ENCODE assay signal across 26 mouse cellular contexts in the genomic region with DNA sequence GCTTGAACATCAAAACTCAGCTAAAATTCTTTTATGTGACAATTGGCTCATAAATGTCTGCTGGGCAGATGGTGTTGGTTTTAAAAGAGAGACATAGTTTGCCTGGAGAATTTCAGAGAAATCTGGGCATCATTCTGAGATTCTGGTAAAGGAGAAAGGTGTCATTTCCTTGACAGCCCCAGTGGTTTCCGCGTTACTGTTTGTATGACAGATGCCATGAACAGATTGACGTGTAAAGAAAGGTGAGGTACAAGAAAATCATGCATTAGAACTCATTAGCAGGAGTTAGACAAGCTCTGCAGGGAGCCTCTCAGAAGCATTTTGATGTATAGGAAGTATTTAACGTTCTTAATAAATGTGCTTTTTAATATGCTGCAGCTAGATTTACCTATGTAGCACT.
DNase-seq lines count a peak whose midpoint lies in the region; ATAC-seq and TF ChIP-seq lines count a peak whose summit lies in the region.
"Had no signal": no experiment of that assay in that cellular context is flagged by ENCODE, and none has a peak within 500 bp of the region (broad histone marks: within the 10 kb centered on the region; RNA-seq: fewer than 3 reads in every experiment).

No protein-coding gene starts in this region.

- DNase-seq in forebrain, embryonic 10.5 days (ENCODE audit: extremely low spot score, low spot score) = no peak
- DNase-seq in hindbrain, postnatal 0 days (ENCODE audit: low spot score) = peak; percentile 1
- DNase-seq in brain, adult 2 months (ENCODE audit: low read depth, low spot score) = peak; percentile 23
- DNase-seq in embryo, embryonic 10.5 days (ENCODE audit: low spot score) = no peak
- DNase-seq: adrenal gland, adult 8-10 months; adrenal gland, postnatal 25 days; cerebellum, adult 18-20 months; cerebellum, adult 9-10 months; cerebellum, postnatal 14 days; gastrocnemius, postnatal 10 days; gastrocnemius, postnatal 36 days; heart, adult 2 months; heart, postnatal 14 days; heart, postnatal 4 days; kidney, adult 18-20 months had no signal

- no peak for TF ChIP-seq CTCF in hindbrain, postnatal 0 days (IDR thresholded peaks at IDR 0.05; ENCODE audit: low read depth)

- no peaks in the 10 kb centered on the region for H3K36me3 ChIP-seq in forebrain, embryonic 13.5 days (ENCODE audit: poor library complexity, severe bottlenecking)
- no peaks in the 10 kb centered on the region for H3K36me3 ChIP-seq in forebrain, embryonic 10.5 days (replicated peaks)
- H3K36me3 ChIP-seq in hindbrain, postnatal 0 days (ENCODE audit: insufficient read depth, low read length) = no peaks in the 10 kb centered on the region
- no peaks in the 10 kb centered on the region for H3K36me3 ChIP-seq in hindbrain, embryonic 13.5 days
- H3K36me3 ChIP-seq in forebrain, embryonic 16.5 days (ENCODE audit: control insufficient read depth, insufficient read depth) = no peaks in the 10 kb centered on the region
- H3K36me3 ChIP-seq: embryonic facial prominence, embryonic 12.5 days; embryonic facial prominence, embryonic 15.5 days; heart, embryonic 10.5 days; heart, embryonic 13.5 days; hindbrain, embryonic 15.5 days had no signal

- H3K9ac ChIP-seq in forebrain, embryonic 13.5 days = no peak overlapping the region
- H3K9ac ChIP-seq in hindbrain, postnatal 0 days (replicated peaks; ENCODE audit: low read length) = no peak overlapping the region
- no peak overlapping the region for H3K9ac ChIP-seq in hindbrain, embryonic 13.5 days
- no peak overlapping the region for H3K9ac ChIP-seq in forebrain, embryonic 16.5 days (replicated peaks; ENCODE audit: low read depth, low read length)
- H3K9ac ChIP-seq: embryonic facial prominence, embryonic 12.5 days; embryonic facial prominence, embryonic 15.5 days; heart, embryonic 13.5 days; hindbrain, embryonic 15.5 days had no signal

- no peaks in the 10 kb centered on the region for H3K4me1 ChIP-seq in forebrain, embryonic 13.5 days
- H3K4me1 ChIP-seq in forebrain, embryonic 10.5 days = no peaks in the 10 kb centered on the region
- H3K4me1 ChIP-seq in hindbrain, postnatal 0 days (ENCODE audit: insufficient read depth, low read length) = no peaks in the 10 kb centered on the region
- H3K4me1 ChIP-seq in hindbrain, embryonic 13.5 days (replicated peaks) = no peaks in the 10 kb centered on the region
- no peaks in the 10 kb centered on the region for H3K4me1 ChIP-seq in forebrain, embryonic 16.5 days (replicated peaks; ENCODE audit: control insufficient read depth, insufficient read depth, low read length)
- H3K4me1 ChIP-seq: embryonic facial prominence, embryonic 12.5 days; embryonic facial prominence, embryonic 15.5 days; heart, embryonic 10.5 days; heart, embryonic 13.5 days; hindbrain, embryonic 15.5 days had no signal

- no peaks in the 10 kb centered on the region for H3K27me3 ChIP-seq in forebrain, embryonic 13.5 days
- no peaks in the 10 kb centered on the region for H3K27me3 ChIP-seq in forebrain, embryonic 10.5 days (ENCODE audit: poor library complexity, severe bottlenecking)
- no peaks in the 10 kb centered on the region for H3K27me3 ChIP-seq in hindbrain, postnatal 0 days (ENCODE audit: insufficient read depth, low read length)
- H3K27me3 ChIP-seq in hindbrain, embryonic 13.5 days = no peaks in the 10 kb centered on the region
- no peaks in the 10 kb centered on the region for H3K27me3 ChIP-seq in forebrain, embryonic 16.5 days (replicated peaks; ENCODE audit: control insufficient read depth, insufficient read depth, low read length)
- H3K27me3 ChIP-seq: embryonic facial prominence, embryonic 12.5 days; embryonic facial prominence, embryonic 15.5 days; heart, embryonic 13.5 days; hindbrain, embryonic 15.5 days had no signal

- H3K4me2 ChIP-seq in forebrain, embryonic 13.5 days = no peak overlapping the region
- H3K4me2 ChIP-seq in hindbrain, postnatal 0 days (ENCODE audit: low read depth, low read length) = no peak overlapping the region
- no peak overlapping the region for H3K4me2 ChIP-seq in hindbrain, embryonic 13.5 days
- no peak overlapping the region for H3K4me2 ChIP-seq in forebrain, embryonic 16.5 days (ENCODE audit: low read length)
- H3K4me2 ChIP-seq: embryonic facial prominence, embryonic 12.5 days; embryonic facial prominence, embryonic 15.5 days; heart, embryonic 13.5 days; hindbrain, embryonic 15.5 days had no signal

- H3K27ac ChIP-seq in forebrain, embryonic 13.5 days = no peak overlapping the region
- H3K27ac ChIP-seq in forebrain, embryonic 10.5 days = no peak overlapping the region
- H3K27ac ChIP-seq in hindbrain, postnatal 0 days = no peak overlapping the region
- no peak overlapping the region for H3K27ac ChIP-seq in hindbrain, embryonic 13.5 days
- no peak overlapping the region for H3K27ac ChIP-seq in forebrain, embryonic 16.5 days (ENCODE audit: low read length)
- H3K27ac ChIP-seq: embryonic facial prominence, embryonic 12.5 days; embryonic facial prominence, embryonic 15.5 days; heart, adult 2 months; heart, embryonic 10.5 days; heart, embryonic 13.5 days; hindbrain, embryonic 15.5 days had no signal

- H3K4me3 ChIP-seq in forebrain, embryonic 13.5 days = no peak overlapping the region
- no peak overlapping the region for H3K4me3 ChIP-seq in forebrain, embryonic 10.5 days
- H3K4me3 ChIP-seq in hindbrain, postnatal 0 days (ENCODE audit: low read length) = no peak overlapping the region
- H3K4me3 ChIP-seq in hindbrain, embryonic 13.5 days = no peak overlapping the region
- no peak overlapping the region for H3K4me3 ChIP-seq in forebrain, embryonic 16.5 days (replicated peaks; ENCODE audit: low read length)
- H3K4me3 ChIP-seq: embryonic facial prominence, embryonic 12.5 days; embryonic facial prominence, embryonic 15.5 days; heart, adult 2 months; heart, embryonic 10.5 days; heart, embryonic 13.5 days; hindbrain, embryonic 15.5 days had no signal

- WGBS in forebrain, embryonic 13.5 days = 60% methylated on average over 4 of the region's 4 CpGs
- 80% methylated on average over 4 of the region's 4 CpGs for whole genome bisulfite sequencing in forebrain, embryonic 10.5 days
- WGBS in hindbrain, postnatal 0 days = 64% methylated on average over 4 of the region's 4 CpGs
- WGBS in hindbrain, embryonic 13.5 days = 67% methylated on average over 4 of the region's 4 CpGs
- WGBS in forebrain, embryonic 16.5 days = 46% methylated on average over 4 of the region's 4 CpGs

- ATAC-seq in forebrain, embryonic 13.5 days = peak; percentile 59; the same call in 1 of the 2 replicates
- ATAC-seq in hindbrain, postnatal 0 days = no peak
- ATAC-seq in hindbrain, embryonic 13.5 days (ENCODE audit: low FRiP score) = no peak
- ATAC-seq in forebrain, embryonic 16.5 days = peak; percentile 52; the same call in 1 of the 2 replicates
- no peak for ATAC-seq in inflammation-experienced regulatory T-cells, adult 6 months
- ATAC-seq: activated CD4-positive, CD25-positive, alpha-beta regulatory T cell, adult 4 months; intestine, embryonic 16.5 days had no signal

- H3K9me3 ChIP-seq in forebrain, embryonic 13.5 days (replicated peaks) = no peaks in the 10 kb centered on the region
- H3K9me3 ChIP-seq in forebrain, embryonic 10.5 days = no peaks in the 10 kb centered on the region
- H3K9me3 ChIP-seq in hindbrain, postnatal 0 days (ENCODE audit: low read length) = no peaks in the 10 kb centered on the region
- H3K9me3 ChIP-seq in hindbrain, embryonic 13.5 days = no peaks in the 10 kb centered on the region
- H3K9me3 ChIP-seq in forebrain, embryonic 16.5 days (ENCODE audit: control insufficient read depth, low read length) = no peaks in the 10 kb centered on the region
- H3K9me3 ChIP-seq: embryonic facial prominence, embryonic 12.5 days; embryonic facial prominence, embryonic 15.5 days; heart, embryonic 10.5 days; heart, embryonic 13.5 days; hindbrain, embryonic 15.5 days had no signal

Comparison
In these comparisons a context has a peak if more than half of its experiments do, and no peak if none do; other contexts are left out.
1. ATAC-seq: peak in forebrain, embryonic 13.5 days (single experiment) and forebrain, embryonic 16.5 days (single experiment); none in hindbrain, postnatal 0 days (single experiment), hindbrain, embryonic 13.5 days (single experiment) and inflammation-experienced regulatory T-cells, adult 6 months (single experiment).
2. DNase-seq: peak in hindbrain, postnatal 0 days (single experiment) and brain, adult 2 months (single experiment); none in forebrain, embryonic 10.5 days (single experiment) and embryo, embryonic 10.5 days (single experiment).